Mouse (Mus musculus) cerebral cortex, adult 2 months (tissue): Measurements from ENCODE around the gene Dnah14.

Experiments used
- WGBS: fragments of 180-500 bp; shearing (Covaris S2); methylation state at CpG from one replicate; pipeline ENCODE4 v1.1.7; 2018; 5-methylcytosine and 5-hydroxymethylcytosine counted together

Gene Dnah14

DNA sequence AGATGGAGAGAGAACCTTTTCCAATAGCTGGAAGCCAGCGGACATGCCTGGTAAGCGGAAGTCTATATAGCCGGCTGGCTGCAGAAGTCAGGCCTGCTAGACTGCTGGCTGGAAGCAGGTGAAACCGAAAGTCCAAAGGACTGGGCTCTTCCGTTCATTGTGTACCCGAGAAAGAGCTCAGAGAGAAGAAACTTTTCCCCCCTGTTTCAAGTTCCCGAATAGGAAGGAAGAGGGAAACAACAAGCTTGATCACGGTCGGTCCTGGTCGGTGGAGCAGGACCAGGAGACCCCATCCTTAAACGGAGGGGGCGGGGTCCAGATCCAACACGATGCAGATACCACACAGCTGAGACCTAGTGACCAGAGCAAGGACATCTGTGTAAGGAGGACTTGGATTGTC lies 276.1 kb downstream of the Dnah14 start:
- WGBS, result 50% methylated on average over 13 of the region's 13 CpGs

DNA sequence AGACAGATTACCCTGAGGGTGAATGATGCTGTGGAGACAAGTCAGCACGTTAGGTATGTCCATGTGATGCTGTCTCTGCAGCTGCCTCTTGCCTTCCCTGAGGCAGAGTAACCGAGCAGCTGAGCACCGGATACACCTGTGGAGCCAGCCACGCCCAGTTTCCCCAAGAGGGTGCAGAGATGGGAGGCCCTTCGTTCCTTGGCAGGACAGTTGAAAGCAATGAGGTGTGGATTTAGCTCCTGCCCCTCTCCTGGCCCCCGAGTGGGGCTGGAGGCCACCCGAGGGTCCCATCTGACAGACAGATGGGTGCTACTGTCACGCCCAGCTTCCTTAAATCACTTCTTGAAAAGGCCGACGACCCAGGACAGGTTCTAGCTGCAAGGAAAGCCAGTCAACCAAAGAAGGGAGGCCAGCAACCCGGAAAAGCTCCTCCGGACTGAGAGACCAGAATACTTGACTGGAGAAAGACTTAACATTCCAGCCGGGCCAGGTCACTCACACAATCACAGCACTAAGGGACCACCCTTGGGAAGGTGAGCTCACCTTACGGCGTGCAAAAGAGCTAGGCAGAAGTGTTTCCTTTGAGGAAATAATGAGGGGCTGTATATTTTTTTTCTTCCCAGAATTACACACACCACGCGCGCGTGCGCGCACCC lies 276.9 kb downstream of the Dnah14 start:
- WGBS, result 19% methylated on average over 21 of the region's 21 CpGs

DNA sequence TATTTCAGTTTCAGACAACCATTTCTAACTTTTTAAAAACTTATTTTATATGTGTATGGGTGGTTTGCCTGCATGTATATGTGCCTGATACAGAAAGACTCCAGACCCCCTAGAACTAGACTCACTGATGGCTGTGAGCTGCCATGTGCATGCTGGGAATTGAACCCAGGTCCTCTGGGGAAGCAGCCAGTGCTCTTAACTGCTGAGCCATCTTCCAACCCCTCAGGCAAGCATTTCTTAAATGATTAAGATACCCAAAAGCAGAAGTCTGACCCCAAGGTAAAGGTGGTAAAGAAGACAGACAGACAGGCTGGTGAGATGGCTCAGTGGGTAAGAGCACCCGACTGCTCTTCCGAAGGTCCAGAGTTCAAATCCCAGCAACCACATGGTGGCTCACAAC lies 278.5 kb downstream of the Dnah14 start:
- WGBS, result 98% methylated on average over 2 of the region's 2 CpGs

DNA sequence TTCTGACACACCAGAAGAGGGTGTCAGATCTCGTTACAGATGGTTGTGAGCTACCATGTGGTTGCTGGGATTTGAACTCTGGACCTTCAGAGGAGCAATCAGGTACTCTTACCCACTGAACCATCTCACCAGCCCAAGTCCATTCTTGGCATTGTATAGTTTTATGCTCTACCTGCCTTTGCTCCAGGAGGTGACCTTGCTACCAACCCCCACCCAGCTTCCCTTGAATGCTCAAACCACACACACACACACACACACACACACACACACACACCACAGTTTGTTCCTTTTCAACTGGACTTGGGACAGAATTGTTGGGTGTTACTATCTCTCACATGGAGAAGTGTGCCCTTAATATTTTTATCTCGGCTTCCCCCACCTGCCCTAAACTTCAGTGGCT lies 280.0 kb downstream of the Dnah14 start:
- WGBS, result 89% methylated on average over 2 of the region's 2 CpGs

DNA sequence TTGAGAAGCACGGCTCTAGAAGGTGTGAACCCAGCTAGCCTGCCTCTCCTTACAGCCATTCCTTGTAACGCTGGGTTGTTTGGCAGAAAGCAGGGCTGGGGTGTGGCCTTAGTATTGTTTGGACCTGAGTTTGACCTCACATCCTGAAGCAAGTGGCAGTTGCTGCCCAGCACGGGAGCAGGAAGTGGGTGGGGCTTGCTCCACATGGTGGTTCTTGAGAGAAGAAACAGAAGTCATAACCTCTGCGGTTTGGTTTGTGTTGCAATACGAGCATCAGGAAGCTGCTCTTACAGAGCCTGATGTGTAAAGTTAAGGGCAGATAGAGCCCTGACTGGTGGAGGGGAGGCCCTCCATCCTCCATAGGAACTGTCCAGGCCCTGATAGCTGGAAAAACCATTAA lies 284.3 kb downstream of the Dnah14 start:
- 58% methylated on average over 5 of the region's 5 CpGs for WGBS

DNA sequence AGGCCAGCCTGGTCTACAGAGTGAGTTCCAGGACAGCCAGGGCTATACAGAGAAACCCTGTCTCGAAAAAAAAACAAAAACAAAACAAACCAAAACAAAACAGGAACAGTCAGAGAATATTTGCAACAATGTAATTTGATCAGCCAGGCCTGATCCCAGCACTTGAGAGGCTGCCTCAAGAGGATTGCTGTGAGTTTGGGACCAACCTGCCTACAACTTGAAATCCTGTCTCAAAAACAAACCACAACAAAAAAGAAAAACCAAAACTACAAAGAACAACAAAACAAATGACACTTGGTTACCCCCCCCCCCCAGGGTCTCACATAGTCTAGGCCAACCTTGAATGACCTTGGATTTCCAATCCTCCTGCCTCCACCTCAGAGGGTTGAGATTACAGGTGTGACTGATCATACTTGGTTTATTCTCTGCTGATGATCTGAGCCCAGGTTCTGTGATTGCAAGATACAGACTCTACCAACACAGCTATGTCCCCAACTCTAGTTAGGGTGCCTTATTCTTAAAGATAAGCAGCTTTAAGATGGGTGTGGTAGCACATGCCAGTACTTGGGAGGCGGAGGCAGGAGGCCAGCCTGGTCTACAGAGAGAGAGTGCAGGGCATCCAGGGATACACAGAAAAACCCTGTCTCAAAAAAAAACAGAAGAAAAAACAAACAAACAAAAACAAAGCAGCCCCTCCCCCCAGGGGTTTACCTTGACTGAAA lies 285.0 kb downstream of the Dnah14 start:
- 80% methylated on average over 2 of the region's 2 CpGs for WGBS

DNA sequence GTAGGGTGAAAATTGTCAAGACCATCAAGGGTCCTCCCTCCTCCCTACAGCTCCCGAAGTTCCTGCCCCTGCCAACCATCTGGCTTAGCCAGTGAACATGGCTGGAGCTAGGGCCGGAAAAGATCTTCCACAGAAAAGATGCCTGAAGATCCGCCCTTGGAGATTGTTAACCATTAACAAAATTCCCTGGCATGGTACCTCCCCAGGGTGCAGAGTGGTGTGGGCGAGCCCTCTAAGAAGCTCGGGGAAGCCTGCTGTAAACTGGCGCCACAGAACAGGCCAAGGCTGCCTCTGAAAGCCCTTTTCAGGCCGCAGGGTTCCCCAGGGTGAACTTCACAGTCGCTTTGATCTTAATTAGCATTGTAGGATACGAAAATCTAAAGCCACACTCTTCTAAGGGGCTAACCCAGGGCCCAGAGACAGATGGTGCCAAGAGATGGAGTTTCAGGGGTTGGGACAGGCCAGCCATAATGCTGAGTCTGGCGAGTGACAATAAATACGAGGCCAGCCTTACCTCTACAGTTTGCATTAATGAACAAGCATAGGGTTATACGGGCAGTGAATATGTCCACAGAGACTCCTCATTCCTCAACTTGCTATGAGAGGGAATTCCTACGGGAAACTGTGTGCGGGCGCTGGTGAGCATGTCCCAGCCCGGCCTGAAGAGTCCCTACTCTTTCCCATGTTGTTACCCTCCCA lies 286.5 kb downstream of the Dnah14 start:
- WGBS, result 78% methylated on average over 16 of the region's 16 CpGs

DNA sequence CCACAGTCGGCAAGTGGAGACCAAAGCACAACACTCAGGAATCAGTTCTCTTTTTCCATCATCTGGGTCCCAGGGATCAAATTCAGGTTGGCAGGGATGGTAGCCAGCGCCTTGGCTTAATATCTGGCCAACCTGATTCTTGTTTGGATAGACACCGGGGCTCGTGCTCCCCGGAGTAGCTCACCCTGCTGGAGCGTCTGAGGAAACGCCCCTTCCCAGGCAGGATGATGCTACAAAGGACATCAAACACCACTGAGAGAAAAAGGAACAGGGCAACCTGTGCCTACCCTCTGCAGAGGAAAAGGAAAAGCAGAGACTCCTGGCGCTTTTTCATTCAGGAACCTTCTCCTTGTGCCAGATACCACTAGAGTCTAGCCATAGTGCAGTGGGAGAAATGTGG lies 287.1 kb downstream of the Dnah14 start:
- 63% methylated on average over 8 of the region's 8 CpGs for WGBS
